Mouse (Mus musculus): ENCODE measurements around the gene 1110002E22Rik. TPM values are rescaled to one million over a fixed set of nuclear protein-coding genes. Genes with fewer than 3 reads are reported as not detected.

1110002E22Rik gene
- 0.06 and 0.40 TPM in 2 replicates for polyA plus RNA-seq (2015; fragmentation: Nextera tagmentation; extraction: Ambion mirVana)

GRCm38 (mm10) chr3:138064732-138065645 lies at the start of gene 1110002E22Rik:
Gene 1110002E22Rik, plus strand, starts transcription at chr3:138065052.
- WGBS, result 61% methylated on average over 32 of the region's 33 CpGs
- Histone ChIP-seq H3K27ac (ENCODE audit: low read depth, low read length) (no peak within 1 kb of the TSS), H3K4me3 (ENCODE audit: low read length) (no peak within 1 kb of the TSS), H3K9ac (ENCODE audit: low read depth, low read length) (no peak within 1 kb of the TSS), H3K36me3 (ENCODE audit: control insufficient read depth, insufficient read depth, low read length) (no peaks in the 10 kb centered on the region), H3K27me3 (replicated peaks; ENCODE audit: control insufficient read depth, insufficient read depth, low read length) (no peaks in the 10 kb centered on the region), H3K4me2 (ENCODE audit: low read length) (no peak within 1 kb of the TSS), H3K9me3 (ENCODE audit: control insufficient read depth, low read length) (no peaks in the 10 kb centered on the region), H3K4me1 (ENCODE audit: control insufficient read depth, insufficient read depth, low read depth, low read length) (peaks cover 15% of the 10 kb centered on the region)
- ATAC-seq, result peak; percentile 21

- H3K36me3 ChIP-seq (ENCODE audit: control insufficient read depth, insufficient read depth, low read length), result no peaks in the 10 kb centered on the region
- peak overlapping the region; percentile 11 for H3K4me3 ChIP-seq (ENCODE audit: low read length)
- no peaks in the 10 kb centered on the region for H3K27me3 ChIP-seq (replicated peaks; ENCODE audit: control insufficient read depth, insufficient read depth, low read length)
- no peaks in the 10 kb centered on the region for H3K4me1 ChIP-seq (ENCODE audit: control insufficient read depth, insufficient read depth, low read depth, low read length)
- no peaks in the 10 kb centered on the region for H3K9me3 ChIP-seq (ENCODE audit: control insufficient read depth, low read length)
- 57% methylated on average over 12 of the region's 12 CpGs for WGBS
- H3K9ac ChIP-seq (ENCODE audit: low read depth, low read length), result no peak overlapping the region
- peak; percentile 84 for ATAC-seq
- H3K4me2 ChIP-seq (ENCODE audit: low read length), result peak overlapping the region; percentile 43
- H3K27ac ChIP-seq (ENCODE audit: low read depth, low read length), result 0 out of 2 replicates have a peak overlapping the region, but pooled peaks have one; percentile 5
These were observed 48.0 kb upstream of the 1110002E22Rik start for GRCm38 (mm10) chr3:138016810-138017209.

GRCm38 (mm10) chr3:138022003-138022402 lies 42.8 kb upstream of the 1110002E22Rik start:
- ATAC-seq, result no peak
- Histone ChIP-seq H3K4me3 (ENCODE audit: low read length) (no peak overlapping the region), H3K4me2 (ENCODE audit: low read length) (no peak overlapping the region), H3K9ac (ENCODE audit: low read depth, low read length) (no peak overlapping the region), H3K27ac (ENCODE audit: low read depth, low read length) (no peak overlapping the region), H3K27me3 (replicated peaks; ENCODE audit: control insufficient read depth, insufficient read depth, low read length) (no peaks in the 10 kb centered on the region), H3K9me3 (ENCODE audit: control insufficient read depth, low read length) (no peaks in the 10 kb centered on the region), H3K36me3 (ENCODE audit: control insufficient read depth, insufficient read depth, low read length) (no peaks in the 10 kb centered on the region), H3K4me1 (ENCODE audit: control insufficient read depth, insufficient read depth, low read depth, low read length) (0 out of 2 replicates have a peak, but pooled peaks cover 3% of the 10 kb centered on the region)
- WGBS, result 86% methylated on average over 4 of the region's 4 CpGs

- H3K4me1 ChIP-seq (ENCODE audit: control insufficient read depth, insufficient read depth, low read depth, low read length), result 0 out of 2 replicates have a peak, but pooled peaks cover 3% of the 10 kb centered on the region
- H3K27me3 ChIP-seq (replicated peaks; ENCODE audit: control insufficient read depth, insufficient read depth, low read length), result no peaks in the 10 kb centered on the region
- H3K9ac ChIP-seq (ENCODE audit: low read depth, low read length), result no peak overlapping the region
- no peak for ATAC-seq
- H3K36me3 ChIP-seq (ENCODE audit: control insufficient read depth, insufficient read depth, low read length), result no peaks in the 10 kb centered on the region
- H3K27ac ChIP-seq (ENCODE audit: low read depth, low read length), result no peak overlapping the region
- no peak overlapping the region for H3K4me2 ChIP-seq (ENCODE audit: low read length)
- 85% methylated on average over 4 of the region's 4 CpGs for WGBS
- no peak overlapping the region for H3K4me3 ChIP-seq (ENCODE audit: low read length)
- H3K9me3 ChIP-seq (ENCODE audit: control insufficient read depth, low read length), result no peaks in the 10 kb centered on the region
These were observed 42.2 kb upstream of the 1110002E22Rik start for GRCm38 (mm10) chr3:138022651-138023050.

GRCm38 (mm10) chr3:138026286-138026685 lies 38.6 kb upstream of the 1110002E22Rik start:
- Histone ChIP-seq H3K36me3 (ENCODE audit: control insufficient read depth, insufficient read depth, low read length) (no peaks in the 10 kb centered on the region), H3K9ac (ENCODE audit: low read depth, low read length) (no peak overlapping the region), H3K27ac (ENCODE audit: low read depth, low read length) (no peak overlapping the region), H3K4me1 (ENCODE audit: control insufficient read depth, insufficient read depth, low read depth, low read length) (0 out of 2 replicates have a peak, but pooled peaks cover 3% of the 10 kb centered on the region), H3K27me3 (replicated peaks; ENCODE audit: control insufficient read depth, insufficient read depth, low read length) (no peaks in the 10 kb centered on the region), H3K4me3 (ENCODE audit: low read length) (no peak overlapping the region), H3K9me3 (ENCODE audit: control insufficient read depth, low read length) (no peaks in the 10 kb centered on the region), H3K4me2 (ENCODE audit: low read length) (no peak overlapping the region)
- 72% methylated on average over 10 of the region's 10 CpGs for WGBS
- ATAC-seq, result 0 out of 2 replicates have a peak, but pooled peaks have one; percentile 56

GRCm38 (mm10) chr3:138027575-138028362 lies 37.1 kb upstream of the 1110002E22Rik start:
- Histone ChIP-seq H3K36me3 (ENCODE audit: control insufficient read depth, insufficient read depth, low read length) (no peaks in the 10 kb centered on the region), H3K9ac (ENCODE audit: low read depth, low read length) (no peak overlapping the region), H3K4me2 (ENCODE audit: low read length) (no peak overlapping the region), H3K27me3 (replicated peaks; ENCODE audit: control insufficient read depth, insufficient read depth, low read length) (no peaks in the 10 kb centered on the region), H3K9me3 (ENCODE audit: control insufficient read depth, low read length) (no peaks in the 10 kb centered on the region), H3K4me3 (ENCODE audit: low read length) (no peak overlapping the region), H3K4me1 (ENCODE audit: control insufficient read depth, insufficient read depth, low read depth, low read length) (0 out of 2 replicates have a peak, but pooled peaks cover 3% of the 10 kb centered on the region), H3K27ac (ENCODE audit: low read depth, low read length) (no peak overlapping the region)
- WGBS, result 79% methylated on average over 5 of the region's 5 CpGs
- no peak for ATAC-seq

GRCm38 (mm10) chr3:138029351-138029750 lies 35.5 kb upstream of the 1110002E22Rik start:
- 85% methylated on average over 5 of the region's 5 CpGs for WGBS
- no peak overlapping the region for H3K27ac ChIP-seq (ENCODE audit: low read depth, low read length)
- no peaks in the 10 kb centered on the region for H3K9me3 ChIP-seq (ENCODE audit: control insufficient read depth, low read length)
- H3K4me2 ChIP-seq (ENCODE audit: low read length), result no peak overlapping the region
- H3K4me1 ChIP-seq (ENCODE audit: control insufficient read depth, insufficient read depth, low read depth, low read length), result 0 out of 2 replicates have a peak, but pooled peaks cover 3% of the 10 kb centered on the region
- no peaks in the 10 kb centered on the region for H3K36me3 ChIP-seq (ENCODE audit: control insufficient read depth, insufficient read depth, low read length)
- no peak overlapping the region for H3K9ac ChIP-seq (ENCODE audit: low read depth, low read length)
- H3K4me3 ChIP-seq (ENCODE audit: low read length), result no peak overlapping the region
- H3K27me3 ChIP-seq (replicated peaks; ENCODE audit: control insufficient read depth, insufficient read depth, low read length), result no peaks in the 10 kb centered on the region
- peak; percentile 52; the same call in 1 of the 2 replicates for ATAC-seq

- Histone ChIP-seq H3K4me1 (ENCODE audit: control insufficient read depth, insufficient read depth, low read depth, low read length) (0 out of 2 replicates have a peak, but pooled peaks cover 3% of the 10 kb centered on the region), H3K27ac (ENCODE audit: low read depth, low read length) (no peak overlapping the region), H3K4me2 (ENCODE audit: low read length) (no peak overlapping the region), H3K9ac (ENCODE audit: low read depth, low read length) (no peak overlapping the region), H3K9me3 (ENCODE audit: control insufficient read depth, low read length) (no peaks in the 10 kb centered on the region), H3K36me3 (ENCODE audit: control insufficient read depth, insufficient read depth, low read length) (no peaks in the 10 kb centered on the region), H3K27me3 (replicated peaks; ENCODE audit: control insufficient read depth, insufficient read depth, low read length) (no peaks in the 10 kb centered on the region), H3K4me3 (ENCODE audit: low read length) (no peak overlapping the region)
- no peak for ATAC-seq
- WGBS, result 92% methylated on average over 6 of the region's 6 CpGs
These were observed 34.3 kb upstream of the 1110002E22Rik start for GRCm38 (mm10) chr3:138030563-138030962.

GRCm38 (mm10) chr3:138033986-138034385 lies 30.9 kb upstream of the 1110002E22Rik start:
- no peak overlapping the region for H3K9ac ChIP-seq (ENCODE audit: low read depth, low read length)
- H3K36me3 ChIP-seq (ENCODE audit: control insufficient read depth, insufficient read depth, low read length), result no peaks in the 10 kb centered on the region
- H3K4me1 ChIP-seq (ENCODE audit: control insufficient read depth, insufficient read depth, low read depth, low read length), result no peaks in the 10 kb centered on the region
- no peak overlapping the region for H3K27ac ChIP-seq (ENCODE audit: low read depth, low read length)
- no peaks in the 10 kb centered on the region for H3K27me3 ChIP-seq (replicated peaks; ENCODE audit: control insufficient read depth, insufficient read depth, low read length)
- no peaks in the 10 kb centered on the region for H3K9me3 ChIP-seq (ENCODE audit: control insufficient read depth, low read length)
- ATAC-seq, result no peak
- no peak overlapping the region for H3K4me3 ChIP-seq (ENCODE audit: low read length)
- no peak overlapping the region for H3K4me2 ChIP-seq (ENCODE audit: low read length)
- 88% methylated on average over 6 of the region's 6 CpGs for WGBS
